Mouse (Mus musculus): ENCODE measurements around the gene Lix1. TPM values are rescaled to one million over a fixed set of nuclear protein-coding genes. Genes with fewer than 3 reads are reported as not detected.
"Not testable (repeated sequence)": the region's sequence is repeated elsewhere in the genome, so short reads cannot be mapped to it uniquely, and the experiment has no call there.

Lix1 gene
- total RNA-seq, 2 experiments from 2014 or later, result 2.2 to 2.6 TPM

DNA sequence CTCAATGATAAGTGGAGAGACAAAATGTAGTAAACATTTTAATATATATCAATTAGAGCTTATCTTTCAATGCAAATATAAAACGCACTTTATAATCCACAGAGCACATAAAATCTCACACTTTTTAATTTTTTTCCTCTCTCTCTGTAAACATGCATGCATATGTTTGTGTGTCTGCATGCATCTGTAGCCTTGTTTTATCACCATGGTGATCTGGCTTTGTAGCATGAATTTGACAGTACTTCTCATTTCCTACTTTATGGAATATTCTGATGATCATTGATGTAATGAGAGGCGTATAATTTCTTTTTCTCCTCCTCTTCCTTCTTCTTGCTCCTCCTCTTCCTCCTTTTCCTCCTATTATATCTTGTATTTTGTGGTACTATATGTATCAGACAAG is 9.7 kb downstream of the Lix1 start:
- no peak for DNase-seq

DNA sequence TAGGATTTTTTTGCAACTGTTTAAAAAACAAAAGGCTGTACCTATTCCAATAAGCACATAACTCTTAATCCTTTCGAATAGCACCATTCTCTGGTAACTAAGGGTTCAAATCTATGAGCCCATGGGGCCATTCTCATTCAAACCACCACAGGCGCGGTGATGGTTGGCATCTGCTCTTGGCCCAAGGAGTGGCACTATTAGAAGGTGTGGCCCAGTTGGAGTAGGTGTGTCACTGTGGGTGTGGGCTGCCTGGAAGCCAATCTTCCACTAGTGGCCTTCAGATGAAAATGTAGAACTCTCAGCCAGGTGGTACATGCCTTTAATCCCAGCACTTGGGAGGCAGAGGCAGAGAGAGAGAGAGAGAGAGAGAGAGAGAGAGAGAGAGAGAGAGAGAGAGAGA is 11.7 kb downstream of the Lix1 start:
- DNase-seq, result no peak

DNA sequence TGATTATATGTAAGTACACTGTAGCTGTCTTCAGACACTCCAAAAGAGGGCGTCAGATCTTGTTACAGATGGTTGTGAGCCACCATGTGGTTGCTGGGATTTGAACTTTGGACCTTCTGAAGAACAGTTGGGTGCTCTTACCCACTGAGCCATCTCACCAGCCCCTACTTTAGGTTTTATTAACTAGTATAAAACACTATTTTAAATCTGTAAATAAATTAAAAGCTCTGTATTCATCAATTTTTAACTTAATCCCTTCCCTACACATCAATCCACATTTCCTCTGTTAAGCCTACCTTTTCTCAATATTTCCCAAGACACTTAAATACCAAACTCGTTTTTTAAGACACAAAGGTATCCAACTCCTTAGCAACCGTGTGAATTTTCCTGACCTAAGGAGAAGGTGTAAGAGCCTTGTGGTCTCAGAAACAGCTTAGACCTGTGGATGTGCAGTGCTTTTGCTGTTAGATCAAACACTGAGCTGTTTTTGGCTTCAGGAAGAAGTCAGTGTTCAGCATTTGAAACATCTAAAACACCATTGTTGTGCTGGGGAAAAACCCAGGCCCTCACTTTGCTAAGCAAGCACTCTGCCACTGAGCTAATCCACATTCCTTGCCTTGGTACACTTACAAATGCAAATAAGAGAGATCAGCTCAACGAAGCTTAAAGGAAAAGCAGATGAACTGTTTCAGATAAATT is 22.3 kb downstream of the Lix1 start:
- no peak for DNase-seq

DNA sequence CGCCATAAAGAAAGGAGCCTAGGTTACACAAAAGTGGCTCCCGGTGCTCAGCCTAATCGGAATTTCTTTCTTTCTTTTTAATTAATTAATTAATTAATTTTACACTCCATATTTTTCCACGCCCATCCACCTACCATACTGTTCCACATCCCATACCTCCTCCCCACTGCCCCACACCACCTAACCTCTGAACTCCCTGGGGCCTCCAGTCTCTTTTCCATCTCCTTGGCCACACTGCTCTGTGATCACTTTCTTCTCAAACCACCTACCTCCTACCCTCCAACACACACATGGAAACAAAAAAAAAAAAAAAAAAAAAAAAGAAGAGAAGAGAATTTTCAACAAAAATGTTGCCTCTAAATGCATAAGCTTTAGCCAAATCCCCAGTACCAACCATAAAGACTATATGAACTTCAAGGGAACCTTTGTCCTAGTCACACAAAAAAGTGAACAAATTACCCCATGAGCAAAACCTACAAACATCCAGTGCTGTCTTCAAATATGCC is 22.9 kb downstream of the Lix1 start:
- no peak for DNase-seq

DNA sequence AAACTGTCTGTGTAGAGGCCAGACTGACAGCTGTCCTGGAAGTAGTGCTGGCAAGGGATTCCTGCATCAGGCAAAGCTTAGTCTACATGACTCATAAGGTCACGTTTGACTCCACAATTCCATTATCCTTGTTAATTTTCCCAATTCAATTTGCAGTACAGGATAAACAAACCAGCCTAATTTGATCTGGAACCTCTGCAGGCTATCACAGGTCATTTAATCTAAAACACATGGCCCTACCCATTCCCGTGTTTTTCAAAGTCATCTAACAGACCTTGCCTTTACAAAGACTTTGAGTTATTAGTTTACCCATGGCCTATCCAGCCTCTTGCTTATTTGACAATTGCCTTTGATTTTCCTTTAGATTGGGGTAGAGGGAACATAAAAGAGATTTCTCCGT is 23.4 kb downstream of the Lix1 start:
- no peak for DNase-seq

DNA sequence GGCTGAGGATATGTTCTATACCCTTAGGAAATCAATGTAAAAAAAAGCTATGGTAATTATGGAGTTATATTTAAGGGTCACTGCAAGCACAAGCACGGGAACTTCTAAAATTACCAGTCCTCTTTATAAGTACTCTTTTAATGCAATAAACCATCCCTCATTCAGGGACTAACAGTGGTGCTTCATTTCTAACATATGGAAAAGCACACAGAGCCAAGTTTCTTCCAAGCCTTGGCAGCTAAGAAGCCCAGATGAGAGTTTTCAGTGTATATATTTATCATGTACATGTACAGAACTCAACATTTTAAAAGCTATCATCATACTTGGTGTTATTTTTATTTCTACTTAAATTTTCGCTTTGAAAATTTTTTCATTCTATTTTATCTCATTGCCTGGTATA is 26.4 kb downstream of the Lix1 start:
- no peak for DNase-seq

DNA sequence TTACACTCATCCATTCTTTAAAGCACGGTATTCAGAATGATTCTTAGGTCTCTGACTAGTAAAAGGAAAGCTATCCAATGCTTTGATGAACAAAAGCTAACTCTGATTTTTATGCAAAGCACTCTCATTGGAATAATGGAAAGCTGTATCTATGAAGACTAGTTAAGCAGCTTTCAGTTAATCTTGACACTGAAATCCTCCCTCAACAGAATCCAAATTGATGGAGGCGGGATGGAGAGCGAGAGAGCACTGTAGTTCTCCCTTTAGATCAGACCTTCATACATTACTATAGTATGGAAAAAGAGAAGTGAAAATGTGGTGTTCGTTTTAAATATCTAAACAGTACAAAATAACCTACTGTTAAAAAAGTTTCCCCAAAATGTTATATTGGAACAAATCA is 31.2 kb downstream of the Lix1 start:
- no peak for DNase-seq

DNA sequence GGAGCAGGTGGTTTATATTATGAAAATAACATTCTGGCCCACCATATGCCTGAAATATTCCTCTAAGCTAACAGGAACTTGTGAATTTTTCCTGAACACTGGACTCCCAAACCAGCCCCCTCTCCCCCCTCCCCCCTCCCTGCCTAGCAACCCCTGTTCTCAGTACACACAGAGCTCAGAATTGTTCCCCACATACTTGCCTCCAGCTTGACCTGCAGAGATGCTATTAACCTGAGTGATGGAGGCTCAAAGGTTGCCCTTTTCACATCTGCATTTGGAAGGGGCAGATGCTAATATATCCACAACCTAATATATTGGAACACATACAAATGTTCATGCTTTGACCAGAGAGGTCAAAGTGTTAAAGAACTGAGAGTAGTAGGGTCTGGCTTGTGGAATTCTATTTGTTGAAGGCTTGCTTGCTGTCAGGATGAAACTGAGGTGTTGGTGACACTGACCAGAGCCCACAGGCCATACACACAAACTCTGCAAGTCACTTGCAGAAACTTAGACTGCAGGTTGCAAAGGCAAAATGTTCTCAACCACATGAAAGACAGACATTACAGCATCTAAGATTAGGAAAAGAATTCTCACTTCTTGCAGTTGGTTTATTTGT is 36.2 kb downstream of the Lix1 start:
- no peak for DNase-seq

DNA sequence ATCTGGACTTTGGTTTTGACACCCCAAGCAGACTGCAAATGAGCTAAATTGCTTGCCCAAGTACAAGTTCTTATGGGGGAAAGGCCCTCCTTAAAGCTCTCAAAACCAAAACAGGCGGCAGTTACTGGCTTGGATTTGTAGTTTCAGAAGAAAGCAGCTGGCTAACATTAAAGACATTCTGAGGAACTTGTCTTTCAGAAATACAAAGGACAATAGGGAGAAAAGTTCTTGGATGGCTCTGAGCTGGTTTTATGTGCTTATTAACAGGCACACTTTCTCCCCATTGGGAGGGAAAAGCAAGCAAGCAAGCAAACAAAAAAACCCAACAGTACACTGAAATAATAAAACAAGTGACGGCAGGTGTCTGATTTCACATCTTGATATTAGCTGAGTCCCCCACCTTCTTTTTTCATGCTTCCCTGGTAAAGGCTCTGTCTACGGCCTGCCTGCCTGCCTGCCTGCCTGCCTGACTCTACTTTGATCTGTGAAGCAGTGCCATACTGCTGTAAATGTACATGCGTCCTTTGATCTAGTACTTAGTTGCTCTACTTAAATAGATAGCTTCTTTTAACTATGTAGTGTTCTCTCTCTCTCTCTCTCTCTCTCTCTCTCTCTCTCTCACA is 39.5 kb downstream of the Lix1 start:
- DNase-seq, result no peak

DNA sequence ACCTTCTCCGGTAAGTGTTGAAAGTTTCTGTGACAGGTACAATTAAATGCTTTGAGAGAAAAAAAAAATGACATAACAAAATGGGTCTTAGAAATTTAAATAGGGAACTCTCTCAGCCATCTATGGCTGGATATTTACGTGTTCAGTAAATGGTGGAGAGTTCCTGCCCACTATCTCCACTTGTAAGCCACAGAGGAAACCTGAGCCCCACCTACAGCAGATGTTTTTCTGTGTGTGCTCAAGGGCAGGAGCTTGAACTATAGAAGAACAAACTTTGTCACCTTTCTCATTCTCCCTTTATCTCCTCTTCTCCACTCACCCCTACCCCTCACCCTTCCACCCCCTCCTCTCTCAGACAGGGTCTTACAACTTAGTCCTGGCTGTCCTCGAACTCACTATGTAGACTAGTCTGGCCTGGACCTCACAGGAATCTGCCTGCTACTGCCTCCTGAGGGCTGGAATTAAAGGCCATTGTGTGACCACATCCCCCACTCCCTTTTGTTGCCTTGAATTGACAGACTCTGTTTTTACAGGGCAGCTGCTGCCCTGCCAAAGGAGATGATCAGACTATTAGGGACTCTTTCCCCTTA is 41.9 kb downstream of the Lix1 start:
- no peak for DNase-seq

DNA sequence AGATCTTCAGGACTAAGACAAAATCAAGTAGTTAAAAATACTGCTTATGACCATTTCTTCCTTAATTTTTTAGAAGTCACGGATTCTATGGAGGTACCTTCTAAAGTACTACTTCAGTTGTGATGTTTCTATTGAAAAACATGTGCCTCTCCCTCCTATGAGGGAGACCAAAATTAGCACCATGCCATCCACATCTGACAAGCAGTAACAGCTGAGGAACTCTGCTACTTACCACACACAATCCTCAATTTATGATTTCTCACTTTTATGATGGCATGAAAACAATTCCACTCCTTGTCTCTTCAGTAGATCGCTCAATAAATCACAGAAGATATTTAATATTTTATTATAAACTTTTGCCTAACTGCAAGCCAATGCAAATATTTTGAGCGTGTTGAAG is 44.2 kb downstream of the Lix1 start:
- DNase-seq, result no peak

DNA sequence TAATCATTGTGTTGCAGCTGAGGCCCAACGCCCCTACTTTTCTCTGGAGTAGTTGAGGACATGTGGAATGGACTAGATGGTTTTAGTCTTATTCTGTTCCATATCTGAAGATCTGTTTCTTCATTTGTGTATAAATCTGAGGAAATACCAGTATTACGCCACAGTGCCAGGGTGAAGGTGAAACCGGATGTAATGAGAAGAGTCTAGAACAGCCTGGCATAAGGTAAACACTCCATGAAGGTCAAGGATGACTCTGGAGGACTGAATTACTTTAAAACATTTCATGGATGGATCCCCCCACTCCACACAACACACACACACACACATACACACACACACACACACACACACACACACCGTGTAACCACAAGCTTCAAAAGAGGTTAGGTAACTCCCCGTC is 45.3 kb downstream of the Lix1 start:
- DNase-seq, result no peak

DNA sequence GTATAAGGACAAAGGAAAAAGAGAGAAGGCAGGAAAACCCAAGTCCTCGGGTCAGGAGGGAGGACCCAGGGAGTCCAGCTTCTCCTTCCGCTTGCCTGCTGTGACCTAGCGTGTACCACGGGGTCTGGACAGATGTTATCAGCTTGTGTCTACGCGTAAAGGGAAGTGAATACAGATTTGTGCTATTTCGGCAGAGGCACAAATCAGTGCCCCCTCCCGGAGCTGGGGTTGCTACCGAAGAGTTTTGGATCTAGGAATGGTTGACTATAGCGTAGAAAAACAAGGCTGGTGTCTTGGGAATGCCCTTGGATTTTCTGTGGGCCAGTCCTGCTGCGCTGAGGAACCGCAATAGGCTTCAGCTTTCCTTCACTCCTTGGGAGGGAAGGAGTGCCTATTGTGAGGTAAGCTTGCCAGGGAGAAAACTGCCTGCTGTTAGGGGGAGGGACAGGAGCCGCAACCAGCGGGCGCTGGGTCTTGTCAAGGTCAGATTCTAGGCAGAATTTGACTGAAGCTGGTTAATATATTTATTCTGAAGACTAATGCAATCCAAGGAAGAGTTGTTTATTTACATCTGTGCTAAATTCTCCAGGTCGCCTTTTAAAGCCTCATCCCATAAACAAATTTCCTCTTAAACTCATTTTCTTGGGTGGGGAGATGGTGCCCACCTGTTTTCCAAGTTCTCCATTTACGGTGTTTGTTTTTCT is 46.4 kb downstream of the Lix1 start:
- DNase-seq, result peak; percentile 24

DNA sequence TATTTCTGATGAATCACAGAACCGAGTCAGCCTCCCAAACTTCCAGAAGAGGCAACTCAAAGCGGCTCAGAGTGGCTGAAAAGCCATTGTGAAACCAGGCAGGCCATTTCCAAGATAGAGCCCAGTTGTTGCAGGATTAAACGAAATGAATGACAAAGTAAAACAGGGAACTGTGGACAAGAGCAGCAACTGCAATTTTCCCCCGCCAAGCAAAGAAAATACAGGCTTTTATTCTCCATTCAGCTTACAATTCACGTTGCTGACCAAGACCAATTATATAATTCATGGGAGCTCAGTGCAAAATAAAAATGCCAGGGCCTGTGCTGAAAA is 46.9 kb downstream of the Lix1 start:
- no peak for DNase-seq

DNA sequence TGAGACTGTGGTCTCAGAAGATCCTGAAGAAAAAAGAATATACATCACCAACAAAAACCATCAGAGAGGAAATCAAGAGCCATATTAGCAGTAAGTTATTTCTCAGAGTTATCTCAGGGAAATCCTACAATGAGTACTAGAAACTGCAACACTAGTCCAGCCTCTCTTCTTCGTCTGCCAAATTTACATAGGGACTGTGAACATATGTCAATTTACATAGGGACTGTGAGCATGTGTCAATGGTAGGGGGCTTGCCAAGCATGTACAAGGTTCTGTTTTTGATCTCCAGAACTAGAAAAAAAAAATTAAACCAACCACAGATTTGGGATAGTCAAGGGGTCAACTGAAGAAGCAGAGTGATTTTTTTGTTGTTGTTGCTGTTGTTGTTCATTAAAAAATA is 48.6 kb downstream of the Lix1 start:
- no peak for DNase-seq

DNA sequence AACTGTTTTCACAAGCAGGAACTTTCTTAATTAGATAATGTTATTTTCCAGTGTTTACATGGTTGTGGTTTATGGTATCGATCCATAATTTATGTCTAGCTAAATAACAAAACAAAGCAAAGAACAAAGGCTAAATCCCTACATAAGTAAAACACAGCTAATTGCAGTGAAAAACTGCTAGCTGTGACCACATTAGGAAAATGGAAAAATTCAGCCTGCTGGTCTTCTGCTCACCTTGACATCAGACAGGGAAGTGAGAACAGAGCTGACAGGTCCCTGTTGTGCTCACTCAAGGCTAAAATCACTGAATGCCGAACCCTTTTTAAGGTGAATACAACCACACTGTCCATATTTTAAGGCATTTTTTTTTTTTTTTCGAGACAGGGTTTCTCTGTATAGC is 50.1 kb downstream of the Lix1 start:
- no peak for DNase-seq

DNA sequence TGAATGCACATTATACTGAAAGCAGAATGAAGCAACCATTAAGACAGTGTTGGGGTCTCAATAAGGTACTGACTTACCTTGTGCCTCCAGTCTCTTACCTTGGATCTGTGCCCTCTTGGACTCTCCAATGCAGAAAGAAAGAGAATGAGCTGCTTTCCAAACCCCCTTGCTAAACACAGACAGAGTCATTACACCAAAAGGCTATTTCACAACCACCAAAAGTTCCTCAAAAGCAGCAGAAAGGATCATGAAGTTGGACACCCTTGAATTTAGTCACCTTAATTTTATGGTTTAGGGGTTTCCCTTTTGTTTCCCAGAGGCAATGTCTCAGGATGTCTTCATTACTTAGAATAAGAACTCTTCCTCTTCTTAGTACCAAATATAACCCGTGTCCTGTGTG is 52.1 kb downstream of the Lix1 start:
- no peak for DNase-seq

DNA sequence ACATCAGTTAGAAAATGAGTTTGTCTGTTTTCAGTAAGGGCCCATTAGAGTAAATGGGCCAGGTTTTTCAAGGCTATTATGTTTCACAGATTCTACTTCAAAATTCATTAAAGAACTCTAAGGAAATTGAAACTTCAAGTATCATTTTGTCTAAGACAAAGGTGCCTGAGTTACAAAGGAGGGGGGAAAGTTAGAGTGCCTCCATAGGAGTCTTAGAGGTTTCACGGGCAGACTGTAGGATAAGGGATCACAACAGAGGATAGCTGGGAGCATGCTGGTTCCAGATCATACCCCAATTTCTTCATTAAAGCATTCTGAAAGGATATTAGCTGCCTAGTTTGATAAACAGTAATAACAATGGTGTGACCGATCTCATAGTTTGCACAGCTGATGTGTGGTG is 83.3 kb downstream of the Lix1 start:
- no peak for DNase-seq

DNA sequence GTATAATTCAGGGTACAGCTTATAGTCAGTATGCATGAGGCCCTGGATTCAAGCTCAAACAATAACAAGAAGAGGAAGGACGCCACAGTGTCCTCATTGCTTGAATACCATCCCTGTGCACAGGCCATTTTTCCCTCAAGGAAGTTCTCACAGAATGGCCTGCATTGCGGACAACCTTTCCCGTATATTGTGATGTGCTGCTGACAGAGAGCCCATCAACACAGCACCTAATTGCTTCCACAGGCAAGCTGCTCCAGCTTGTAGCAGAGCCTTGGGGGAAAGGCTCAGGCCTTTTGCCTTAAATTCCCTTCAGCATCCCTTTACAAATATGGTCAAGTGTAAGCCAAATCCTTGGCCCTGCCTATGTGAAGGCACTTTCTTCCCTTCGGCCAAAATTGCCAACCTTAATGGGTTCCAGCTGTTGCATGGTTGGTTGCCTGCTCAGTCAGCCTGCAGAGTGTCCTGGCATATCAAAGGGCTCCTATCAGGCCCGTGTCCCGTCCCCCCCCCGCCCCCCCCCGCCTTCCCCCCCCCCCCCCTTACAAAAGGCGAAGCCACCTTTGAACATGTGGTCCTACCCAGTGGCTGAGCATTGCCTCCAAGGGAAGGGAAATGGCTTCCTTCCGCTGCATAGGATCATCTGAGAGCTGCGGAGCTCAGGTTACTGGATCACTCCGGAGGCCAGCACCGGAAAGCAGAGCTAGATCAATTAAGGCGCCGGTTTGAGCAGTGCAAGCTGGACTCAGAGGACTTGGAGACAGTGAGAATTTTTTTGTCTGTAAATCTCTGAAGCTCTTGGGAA is 88.5 kb downstream of the Lix1 start:
- no peak for DNase-seq

DNA sequence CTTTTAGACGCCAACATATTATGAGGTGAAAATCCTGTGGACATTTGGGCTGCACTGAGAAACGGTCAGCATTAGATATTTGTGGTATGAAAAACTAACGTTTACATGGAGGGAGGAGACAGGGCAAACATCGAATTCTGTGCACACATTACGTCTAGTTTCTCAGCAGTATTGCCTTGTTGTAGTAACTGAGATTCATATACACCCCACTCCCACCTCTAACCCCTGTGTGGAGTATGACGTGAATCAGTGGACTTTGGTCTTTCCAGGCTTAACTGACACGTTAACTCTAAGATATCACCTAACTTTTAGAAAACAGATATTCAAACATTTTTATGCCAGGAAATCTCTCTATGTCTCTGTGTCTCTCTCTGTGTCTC is 89.1 kb downstream of the Lix1 start:
- DNase-seq, result no peak

DNA sequence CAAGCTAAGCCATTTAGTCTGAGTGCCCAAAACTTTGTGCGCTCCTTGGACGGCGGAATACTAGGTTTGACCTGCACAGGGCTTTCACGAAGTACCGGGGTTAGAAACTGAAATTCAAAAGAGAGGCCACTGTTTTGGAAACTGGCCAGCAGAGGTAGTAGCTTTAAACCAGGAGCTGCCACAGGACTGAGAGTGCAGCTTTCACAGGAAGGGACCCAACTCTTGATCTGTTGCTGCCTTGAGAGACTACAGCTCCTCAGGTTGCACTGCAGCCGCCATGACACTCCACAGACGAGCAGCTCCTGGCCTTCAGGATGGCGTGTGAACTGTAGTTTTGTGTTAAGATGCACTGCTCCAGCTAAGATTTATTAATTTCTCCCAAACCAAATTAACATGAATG is 89.6 kb downstream of the Lix1 start:
- DNase-seq, result no peak

DNA sequence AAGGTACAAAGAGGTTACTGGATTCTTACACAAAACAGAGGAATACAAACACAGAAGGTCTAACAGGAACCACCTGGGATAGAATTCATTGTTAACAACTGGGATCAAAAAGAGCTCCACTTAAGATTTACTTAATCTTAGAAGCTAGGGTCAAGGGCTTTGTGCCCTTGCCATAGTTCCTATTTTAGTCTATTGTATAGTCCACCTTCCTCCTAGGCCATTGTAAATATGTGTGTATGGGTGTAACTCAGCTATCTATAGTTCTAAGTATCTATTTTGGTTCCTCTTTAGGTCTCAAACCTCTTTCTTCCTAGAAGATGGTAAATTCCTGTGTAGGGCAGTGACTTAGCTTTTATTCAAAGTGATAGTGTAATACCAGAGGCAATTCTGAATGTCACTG is 93.8 kb downstream of the Lix1 start:
- not testable (repeated sequence) for DNase-seq
